Mouse (Mus musculus): Measurements from ENCODE around the gene Npc1l1. TPM values are rescaled to one million over a fixed set of nuclear protein-coding genes. Genes with fewer than 3 reads are reported as not detected.

Gene Npc1l1
- total RNA-seq, 2 experiments from 2014 or later: not detected

DNA sequence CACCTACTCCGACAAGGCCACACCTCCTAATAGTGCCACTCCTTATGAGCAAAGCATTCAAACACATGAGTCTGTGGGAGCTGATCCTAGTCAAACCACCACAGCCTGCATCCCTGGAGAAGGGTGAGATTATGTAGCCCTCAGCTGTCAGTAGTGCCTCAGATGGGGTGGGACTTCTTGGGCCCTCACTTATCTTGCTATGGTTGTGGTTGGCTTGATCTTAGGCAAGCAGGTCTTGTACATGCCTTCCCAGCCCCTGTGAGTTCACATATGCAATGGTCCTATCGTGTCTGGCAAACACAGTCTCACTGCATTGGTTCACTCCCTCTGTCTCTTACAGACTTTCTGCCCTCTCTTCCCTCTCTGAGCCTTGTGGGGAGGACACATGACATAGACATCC lies 22.9 kb downstream of the Npc1l1 start:
- DNase-seq: no peak

GRCm38 (mm10) chr11:6200570-6200969 lies 29.4 kb downstream of the Npc1l1 start:
- no peak for DNase-seq

DNA sequence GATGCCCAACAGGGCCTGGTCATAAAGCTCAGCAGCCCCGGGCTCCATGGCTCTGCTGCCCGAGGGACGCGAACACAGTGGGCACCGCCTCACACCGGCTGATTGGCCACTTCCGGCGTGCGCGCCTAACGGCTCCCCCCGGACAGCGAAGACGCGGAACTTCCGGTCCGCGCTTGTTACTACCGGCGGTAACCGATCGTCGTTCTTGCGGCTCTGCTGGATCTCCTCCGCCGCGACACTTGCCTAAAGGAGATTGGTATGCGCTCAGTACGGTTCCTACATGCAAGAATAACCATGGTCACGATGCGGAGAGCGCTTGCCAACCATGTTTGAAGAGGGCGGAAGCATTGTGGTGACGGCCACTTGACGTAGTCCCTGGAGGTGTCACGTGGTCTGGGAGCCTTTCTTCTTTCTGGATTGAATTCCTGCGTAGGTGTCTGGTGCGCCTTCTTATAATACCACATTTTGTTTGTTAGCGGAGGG lies 29.8 kb downstream of the Npc1l1 start, which contains the start of gene Nudcd3:
TSS of gene Nudcd3 (minus strand) at position 329 of the 483 bp plus-strand sequence.
- peak; percentile 91 to 95 for DNase-seq

DNA sequence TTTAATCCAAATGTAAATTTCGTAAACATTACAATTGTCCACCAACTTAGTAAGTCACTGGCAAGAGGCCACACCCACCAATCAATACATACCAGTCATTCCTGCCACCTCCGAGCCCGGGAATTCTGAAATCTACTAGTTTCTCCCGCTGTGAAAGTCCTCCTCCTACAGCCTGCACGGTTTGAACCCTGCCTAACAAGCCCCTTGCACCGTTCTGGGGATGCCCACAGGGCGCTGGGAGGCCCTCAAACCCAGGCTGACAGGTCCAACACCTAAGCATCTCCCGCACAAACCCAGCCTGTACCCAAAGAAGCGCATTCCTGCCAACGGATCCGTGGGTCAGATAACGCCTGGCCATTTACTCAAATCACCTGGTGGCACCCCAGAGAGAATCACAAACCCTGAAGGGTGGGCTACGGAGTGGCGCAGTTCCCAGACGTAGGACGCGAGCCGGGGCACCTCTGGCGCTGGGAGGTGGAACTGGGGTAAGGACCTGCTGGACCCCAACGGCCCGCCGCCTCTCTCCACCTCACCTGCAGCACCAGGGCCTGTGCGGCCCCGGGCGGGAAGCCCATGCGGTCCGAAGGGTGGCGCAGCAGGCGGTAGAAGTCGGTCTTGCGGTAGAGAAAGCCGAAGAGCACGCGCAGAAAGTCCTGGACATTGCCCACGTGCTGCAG lies 30.4 kb downstream of the Npc1l1 start, which contains the start of gene A730071L15Rik:
TSS of gene A730071L15Rik (plus strand) at position 620 of the 677 bp plus-strand sequence.
- DNase-seq: peak in 1 of 2 experiments; percentile 32

- no peak for DNase-seq
Measured at GRCm38 (mm10) chr11:6198449-6198848, 31.5 kb downstream of the Npc1l1 start.

GRCm38 (mm10) chr11:6196780-6197179 lies 33.2 kb downstream of the Npc1l1 start:
- DNase-seq: no peak

DNA sequence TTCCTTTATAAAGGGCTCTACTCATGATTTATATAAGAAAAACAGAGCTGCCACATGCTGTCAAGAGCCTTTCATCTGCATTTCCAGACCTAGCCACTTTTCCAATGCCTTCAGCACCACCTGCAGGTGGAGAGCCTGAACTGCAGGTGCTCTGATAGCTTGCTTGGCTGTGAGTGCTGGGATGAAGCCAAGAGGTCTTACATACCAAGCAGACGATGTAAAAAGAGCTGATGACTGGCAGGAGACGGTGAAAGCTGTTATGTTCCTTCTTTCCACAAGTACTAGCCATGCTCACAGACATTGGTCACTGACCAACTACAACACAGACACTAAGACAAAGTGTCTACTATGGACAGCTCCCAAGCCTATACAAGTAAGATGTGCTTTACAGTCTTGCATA lies 42.1 kb downstream of the Npc1l1 start:
- DNase-seq: peak; percentile 90 to 95

DNA sequence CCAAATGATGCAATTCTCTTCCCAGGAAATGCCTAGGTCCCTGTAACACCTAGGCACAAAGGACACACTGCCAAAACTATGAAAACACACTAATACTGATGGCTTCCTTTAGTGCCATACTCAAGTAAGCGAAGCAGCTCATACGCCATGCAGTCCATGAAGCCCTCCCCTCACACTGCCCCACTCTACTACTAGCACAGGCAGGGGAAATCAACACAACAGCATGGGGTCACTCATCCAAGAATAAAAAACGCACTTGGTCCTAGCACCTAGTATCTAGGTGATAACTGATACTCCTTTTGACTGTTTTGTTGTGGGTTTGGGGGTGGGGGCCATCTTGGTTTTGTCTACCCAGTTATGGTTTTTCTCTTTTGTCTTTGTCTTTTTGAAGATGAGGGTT lies 42.5 kb downstream of the Npc1l1 start:
- DNase-seq: no peak

GRCm38 (mm10) chr11:6184202-6184935 lies 45.6 kb downstream of the Npc1l1 start:
- DNase-seq: peak in 1 of 2 experiments; percentile 39

DNA sequence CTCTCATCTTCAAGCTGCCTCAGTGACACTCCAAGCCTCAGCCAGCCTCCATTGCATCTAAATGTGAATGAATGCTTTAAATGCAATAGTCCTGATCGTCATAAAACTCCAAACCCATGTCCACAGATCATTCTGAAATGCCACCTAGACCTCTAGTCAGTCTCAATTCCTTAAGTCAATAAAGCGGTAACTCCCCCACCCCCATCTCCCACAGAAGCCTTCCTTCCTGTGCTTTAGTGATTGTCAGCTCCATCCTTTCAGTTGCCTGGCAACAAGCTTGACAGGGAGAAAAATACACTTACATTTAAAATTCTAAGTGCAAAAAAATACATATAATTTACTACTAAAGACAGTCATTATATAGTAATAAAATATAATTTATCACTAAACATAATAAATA lies 46.7 kb downstream of the Npc1l1 start:
- DNase-seq: no peak

GRCm38 (mm10) chr11:6180811-6181399 lies 49.0 kb downstream of the Npc1l1 start:
- DNase-seq: no peak

DNA sequence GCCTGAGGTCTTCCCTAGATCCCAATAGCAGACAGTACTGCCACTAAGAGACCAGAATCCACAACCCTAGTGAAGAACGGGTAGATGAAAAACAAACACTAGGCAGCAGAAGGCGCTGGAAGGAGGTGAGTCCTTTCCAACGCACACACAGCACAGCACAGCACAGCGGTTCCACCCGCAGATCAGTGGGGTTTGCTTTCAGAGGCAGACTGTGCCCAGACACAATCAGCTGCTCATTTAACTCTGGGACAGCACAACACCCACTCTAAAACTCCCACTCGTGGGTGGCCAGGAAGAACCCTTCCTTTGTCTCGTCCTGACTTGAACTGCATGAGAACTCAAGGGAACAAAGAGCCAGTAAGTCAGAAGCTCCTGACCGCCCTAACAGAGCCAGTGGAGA lies 50.7 kb downstream of the Npc1l1 start:
- no peak for DNase-seq

GRCm38 (mm10) chr11:6178673-6179166 lies 51.2 kb downstream of the Npc1l1 start:
- peak in 1 of 2 experiments; percentile 43 for DNase-seq

- no peak for DNase-seq
Measured at GRCm38 (mm10) chr11:6177781-6178420, 52.0 kb downstream of the Npc1l1 start.

DNA sequence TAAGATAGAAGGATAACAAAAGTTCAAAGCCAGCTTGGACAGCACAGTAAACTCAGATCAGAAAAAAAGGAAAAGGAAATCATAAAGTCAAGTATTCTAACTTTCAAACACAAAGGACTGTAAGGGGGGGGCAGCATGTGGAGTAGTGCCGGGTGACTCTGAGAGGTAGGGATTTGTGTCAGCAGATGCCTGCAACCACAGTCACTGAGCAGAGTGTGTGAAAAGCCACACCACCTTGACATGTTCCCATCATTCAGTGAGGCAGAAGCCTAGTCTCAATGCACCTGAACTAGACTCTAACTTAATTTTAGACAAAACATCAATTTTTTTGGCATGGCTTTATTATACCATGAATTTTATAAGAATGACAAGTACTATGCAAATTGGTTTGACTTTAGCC lies 54.4 kb downstream of the Npc1l1 start:
- no peak for DNase-seq

- peak; percentile 66 to 81 for DNase-seq
Measured at GRCm38 (mm10) chr11:6174719-6175118, 55.2 kb downstream of the Npc1l1 start.

DNA sequence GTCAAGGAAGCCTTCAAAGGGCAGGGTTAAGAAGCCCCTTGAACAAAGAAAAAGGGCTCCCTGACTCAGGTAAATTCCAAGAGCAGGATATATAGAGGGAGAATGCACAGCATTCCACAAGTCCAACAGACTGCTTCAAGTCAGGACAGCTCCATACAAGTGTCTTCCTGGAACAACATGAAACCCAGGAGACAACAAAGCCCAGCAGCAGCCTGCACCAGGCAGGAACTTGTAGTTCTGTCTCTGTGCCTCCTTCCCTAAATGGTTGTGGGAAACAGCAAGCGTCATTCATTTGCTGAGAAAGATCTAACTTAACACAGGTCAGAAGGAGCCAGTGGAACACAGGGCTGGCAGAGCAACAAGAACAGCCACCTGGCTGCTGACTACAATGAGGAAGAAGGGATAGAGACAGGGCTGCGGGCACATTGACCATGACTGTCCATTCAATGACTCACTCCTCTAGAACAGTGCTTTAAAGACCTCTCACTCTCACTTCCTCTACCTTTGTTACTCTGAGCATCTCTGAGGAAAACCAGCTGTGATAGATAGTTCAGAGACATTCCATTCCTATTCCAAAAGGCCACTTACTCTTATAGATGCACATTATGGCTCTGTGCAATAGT lies 60.8 kb downstream of the Npc1l1 start:
- DNase-seq: no peak

- no peak for DNase-seq
Measured at GRCm38 (mm10) chr11:6166351-6166750, 63.6 kb downstream of the Npc1l1 start.

GRCm38 (mm10) chr11:6165391-6166081 lies 64.4 kb downstream of the Npc1l1 start:
- no peak for DNase-seq

GRCm38 (mm10) chr11:6164781-6165180 lies 65.2 kb downstream of the Npc1l1 start:
- DNase-seq: no peak

GRCm38 (mm10) chr11:6163706-6164105 lies 66.2 kb downstream of the Npc1l1 start:
- DNase-seq: no peak

All from heart, adult 18-20 months (tissue).